Mouse (Mus musculus): ENCODE measurements around the gene Zfp217. TPM values are rescaled to one million over a fixed set of nuclear protein-coding genes. Genes with fewer than 3 reads are reported as not detected.

Gene Zfp217
- total RNA-seq, 2 experiments from 2014 or later, result 3.0 to 3.8 TPM

DNA sequence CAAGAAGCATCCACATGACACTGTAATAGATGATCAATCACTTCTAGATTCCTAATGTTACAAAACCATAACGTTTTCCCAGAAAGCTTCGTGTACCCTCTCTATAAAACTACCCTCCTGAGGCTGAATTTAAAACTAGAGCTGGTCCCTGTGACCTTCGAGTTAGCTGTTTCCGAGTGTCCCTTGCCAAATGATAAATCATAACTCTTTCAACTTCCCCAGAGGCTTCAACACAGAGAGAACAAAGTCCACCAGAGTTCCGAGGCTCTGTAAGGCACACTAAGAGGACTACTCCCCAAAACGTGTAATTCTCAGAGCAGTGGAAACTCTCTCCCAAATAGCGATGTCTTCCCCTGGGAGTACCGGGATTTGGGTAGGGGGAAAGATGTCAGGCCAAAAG is 29.4 kb upstream of the Zfp217 start:
- no peak overlapping the region for H3K4me3 ChIP-seq
- TF ChIP-seq CTCF (conservative IDR thresholded peaks at IDR 0.05), result no peak
- no peak overlapping the region for H3K27ac ChIP-seq
- no peak for DNase-seq (ENCODE audit: low spot score in 2 of 2)

DNA sequence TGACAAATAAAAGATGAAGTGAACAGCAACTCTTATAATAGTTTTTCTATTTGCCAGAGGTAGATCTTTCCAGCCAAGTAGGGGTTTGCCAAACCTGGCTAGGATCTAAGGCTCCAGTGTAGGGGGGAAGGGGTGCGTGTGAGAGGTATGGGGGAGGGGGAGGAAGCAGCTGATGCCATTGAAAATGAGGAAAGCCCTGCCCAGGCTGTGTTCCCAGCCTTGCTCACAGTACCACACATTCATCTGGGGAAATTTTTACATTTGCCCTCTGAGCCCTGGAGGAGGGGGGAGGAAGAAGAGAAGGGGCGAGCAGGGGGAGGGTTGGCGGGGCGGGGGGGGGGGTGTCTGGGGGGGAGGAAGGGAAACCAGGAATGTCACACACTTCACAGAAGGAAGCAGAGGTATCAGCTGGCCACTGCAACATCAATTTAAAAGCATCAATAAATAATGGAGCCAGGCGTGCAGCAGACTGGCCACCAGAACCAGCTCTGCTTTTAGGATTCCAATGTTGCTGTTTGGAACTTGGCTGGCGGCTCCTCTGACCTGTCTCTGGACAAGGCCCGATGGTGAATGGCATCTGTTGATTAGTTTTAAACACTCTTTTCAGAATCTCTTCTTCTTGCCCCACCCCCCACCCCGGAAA is 28.5 kb upstream of the Zfp217 start:
- no peak overlapping the region for H3K4me3 ChIP-seq
- DNase-seq (ENCODE audit: low spot score in 2 of 2), result no peak
- no peak overlapping the region for H3K27ac ChIP-seq
- TF ChIP-seq CTCF (conservative IDR thresholded peaks at IDR 0.05), result no peak

DNA sequence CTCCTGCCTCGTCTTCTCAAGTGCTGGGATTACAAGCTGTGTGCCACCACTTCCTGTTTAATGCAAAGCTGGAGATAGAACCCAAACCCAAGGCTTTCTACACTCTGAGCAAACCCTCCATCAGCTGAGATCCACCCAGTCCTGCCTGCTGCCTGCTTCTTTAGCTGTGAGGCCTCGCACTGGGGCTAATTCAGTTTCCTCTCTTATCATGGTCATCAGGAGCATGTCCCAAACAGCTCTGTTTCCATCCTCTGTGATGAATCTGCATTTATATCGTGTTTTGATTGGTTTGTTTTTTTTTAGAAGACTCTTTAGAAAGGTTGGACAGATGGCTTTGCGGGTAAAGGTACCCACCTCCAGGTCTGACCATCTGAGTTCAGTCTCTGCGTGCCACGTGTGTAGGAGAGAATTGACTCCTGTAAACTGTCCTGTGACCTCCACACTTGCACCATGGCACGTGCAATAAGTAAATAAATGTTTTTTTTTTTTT is 27.8 kb upstream of the Zfp217 start:
- H3K27ac ChIP-seq, result no peak overlapping the region
- no peak for TF ChIP-seq CTCF (conservative IDR thresholded peaks at IDR 0.05)
- H3K4me3 ChIP-seq, result no peak overlapping the region
- no peak for DNase-seq (ENCODE audit: low spot score in 2 of 2)

DNA sequence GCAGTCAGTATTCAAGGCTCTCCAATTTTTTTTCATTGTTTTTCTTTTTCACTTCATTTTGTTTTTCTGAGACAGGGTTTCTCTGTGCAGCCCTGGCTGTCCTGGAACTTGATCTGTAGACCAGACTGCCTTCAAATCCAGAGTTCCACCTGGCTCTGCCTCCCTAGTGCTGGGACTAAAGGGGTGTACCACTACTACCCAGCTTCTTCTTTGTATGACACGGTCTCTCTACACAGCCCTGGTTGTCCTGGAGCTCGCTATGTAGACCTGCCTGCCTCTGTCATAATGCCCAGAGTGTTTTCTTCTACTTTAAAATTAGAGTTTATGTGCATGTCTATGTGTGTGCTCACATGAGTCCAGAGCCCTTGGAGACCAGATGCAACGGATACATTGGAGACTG is 27.3 kb upstream of the Zfp217 start:
- no peak for DNase-seq (ENCODE audit: low spot score in 2 of 2)
- Histone ChIP-seq H3K4me3 (no peak overlapping the region), H3K27ac (no peak overlapping the region)
- TF ChIP-seq CTCF (conservative IDR thresholded peaks at IDR 0.05), result no peak

DNA sequence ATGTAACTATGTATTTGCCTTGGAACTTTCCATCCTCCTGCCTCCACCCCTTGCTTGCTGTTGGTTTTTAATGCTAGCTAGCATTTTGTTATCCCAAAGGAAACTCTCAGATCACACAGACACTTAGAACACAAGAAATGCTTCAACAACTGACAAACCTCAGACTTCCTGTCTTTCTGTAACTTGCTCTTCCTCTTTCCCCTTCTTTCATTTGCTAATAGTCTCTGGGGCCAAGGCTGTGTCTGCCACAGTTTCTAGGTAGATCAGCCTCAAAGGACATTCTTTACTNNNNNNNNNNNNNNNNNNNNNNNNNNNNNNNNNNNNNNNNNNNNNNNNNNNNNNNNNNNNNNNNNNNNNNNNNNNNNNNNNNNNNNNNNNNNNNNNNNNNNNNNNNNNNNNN is 21.2 kb upstream of the Zfp217 start:
- TF ChIP-seq CTCF (conservative IDR thresholded peaks at IDR 0.05), result no peak
- Histone ChIP-seq H3K4me3 (no peak overlapping the region), H3K27ac (no peak overlapping the region)
- no peak for DNase-seq (ENCODE audit: low spot score in 2 of 2)

DNA sequence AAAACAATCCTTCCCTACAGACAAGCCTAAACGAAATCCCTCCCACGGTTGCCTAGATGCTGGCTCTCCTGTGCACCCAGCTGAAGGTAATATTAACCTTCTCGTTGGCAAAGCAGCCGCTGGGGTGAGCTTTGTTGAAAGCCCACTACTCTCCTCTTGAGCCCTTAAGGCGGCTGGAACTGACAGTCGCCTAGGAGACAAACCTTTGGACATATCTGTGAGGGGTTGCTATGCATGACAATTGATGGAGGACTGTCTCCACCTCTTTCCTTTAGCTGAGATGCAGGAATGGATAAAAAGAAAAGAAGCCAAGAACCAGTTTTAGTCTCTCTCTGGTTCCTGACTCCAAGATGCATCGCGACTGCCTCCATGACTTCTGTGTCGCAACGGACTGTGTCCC is 17.7 kb upstream of the Zfp217 start:
- H3K27ac ChIP-seq, result no peak overlapping the region
- no peak overlapping the region for H3K4me3 ChIP-seq
- DNase-seq (ENCODE audit: low spot score in 2 of 2), result no peak
- TF ChIP-seq CTCF (conservative IDR thresholded peaks at IDR 0.05), result no peak

DNA sequence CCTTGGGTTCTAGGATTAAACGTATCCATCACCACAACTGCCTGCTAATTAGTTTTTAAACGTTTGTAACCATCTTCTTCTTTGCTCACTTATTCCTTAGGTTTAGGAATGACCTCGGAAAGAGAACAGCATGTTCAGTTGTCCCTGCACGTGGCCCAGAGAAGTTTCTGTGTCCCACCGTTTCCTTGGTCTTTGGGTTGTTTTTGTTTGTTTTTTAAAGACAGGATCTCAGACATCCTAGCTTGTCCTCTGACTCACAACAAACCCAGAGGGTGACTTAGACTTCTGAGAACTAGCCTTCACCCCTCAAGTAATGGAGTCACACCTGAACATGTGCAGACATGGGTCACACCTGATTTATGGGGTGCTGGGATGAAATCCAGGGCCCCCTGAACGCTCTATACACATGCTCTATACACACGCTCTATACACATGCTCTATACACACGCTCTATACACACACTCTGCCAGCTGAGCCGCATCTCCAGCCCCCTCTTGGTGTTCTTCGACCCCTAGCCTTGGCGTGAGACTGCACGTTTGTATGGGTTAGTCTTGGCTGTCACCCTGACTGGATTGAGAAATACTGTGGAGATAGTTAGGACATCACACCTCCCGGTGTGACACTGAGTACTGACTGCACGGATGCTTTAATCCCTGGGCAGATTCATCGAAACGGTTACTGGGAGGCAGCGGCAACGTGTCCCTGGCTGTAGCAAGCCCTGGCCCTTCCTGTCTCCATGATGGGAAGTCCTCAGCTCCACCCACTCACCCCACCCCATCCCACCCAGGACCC is 16.0 kb upstream of the Zfp217 start:
- no peak for TF ChIP-seq CTCF (conservative IDR thresholded peaks at IDR 0.05)
- DNase-seq (ENCODE audit: low spot score in 2 of 2), result no peak
- Histone ChIP-seq H3K4me3 (no peak overlapping the region), H3K27ac (no peak overlapping the region)

DNA sequence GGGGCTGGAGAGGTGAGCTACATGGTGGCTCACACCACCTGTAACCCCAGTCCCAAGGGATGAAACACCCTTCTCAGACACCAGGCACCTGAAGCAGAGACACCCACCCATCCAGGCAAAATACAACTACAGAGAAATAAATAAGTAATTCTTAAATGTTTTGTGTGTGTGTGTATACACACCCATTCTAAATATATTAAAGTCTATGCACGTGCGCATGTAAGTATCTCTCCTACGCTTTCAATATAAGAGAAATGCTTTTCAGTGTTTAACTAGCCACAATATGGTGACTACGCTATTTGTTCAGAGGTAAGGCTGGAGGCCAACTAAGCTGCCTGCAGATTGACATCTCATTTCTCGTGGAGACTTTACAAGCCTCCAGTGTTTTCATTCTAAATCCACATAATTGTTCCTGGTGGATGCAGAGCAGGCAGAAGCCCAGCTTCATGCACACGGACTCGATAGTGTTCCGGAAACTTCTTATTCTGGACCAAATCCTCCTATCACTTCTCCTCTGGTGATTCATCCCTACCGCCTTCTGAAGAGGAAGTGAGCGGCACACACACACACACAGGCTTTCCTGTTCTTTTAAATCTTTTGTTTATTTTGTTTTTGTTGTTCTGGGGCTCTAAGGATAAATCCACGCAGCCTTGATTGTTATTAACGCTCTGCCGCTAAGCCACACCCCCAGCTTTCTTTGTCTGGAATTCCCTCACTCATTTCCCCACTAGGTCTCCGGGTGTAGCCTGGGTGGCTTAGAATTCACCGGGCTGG is 12.1 kb upstream of the Zfp217 start:
- Histone ChIP-seq H3K27ac (no peak overlapping the region), H3K4me3 (no peak overlapping the region; the same call in 1 of the 2 replicates)
- no peak for DNase-seq (ENCODE audit: low spot score in 2 of 2)
- TF ChIP-seq CTCF (conservative IDR thresholded peaks at IDR 0.05), result no peak

DNA sequence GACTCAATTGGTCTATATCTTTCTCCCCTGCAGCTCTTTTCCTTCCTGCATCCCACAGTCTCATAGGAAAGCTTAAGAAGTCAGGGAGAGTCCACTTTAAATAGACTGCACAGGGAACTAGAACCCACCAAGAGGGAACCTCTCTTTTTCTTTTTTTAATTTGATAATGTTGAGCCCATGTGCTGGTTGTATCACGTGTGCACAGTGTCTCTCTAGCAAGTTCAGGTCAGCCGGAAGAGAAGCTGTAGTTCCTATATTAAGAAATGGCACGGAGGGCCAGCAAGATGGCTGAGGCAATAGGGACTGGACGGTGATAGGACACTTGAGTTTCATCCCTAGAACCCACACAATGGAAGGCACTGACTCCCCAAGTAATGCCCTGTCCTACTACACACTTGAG is 11.1 kb upstream of the Zfp217 start:
- no peak for DNase-seq (ENCODE audit: low spot score in 2 of 2)
- Histone ChIP-seq H3K27ac (no peak overlapping the region), H3K4me3 (no peak overlapping the region)
- no peak for TF ChIP-seq CTCF (conservative IDR thresholded peaks at IDR 0.05)

DNA sequence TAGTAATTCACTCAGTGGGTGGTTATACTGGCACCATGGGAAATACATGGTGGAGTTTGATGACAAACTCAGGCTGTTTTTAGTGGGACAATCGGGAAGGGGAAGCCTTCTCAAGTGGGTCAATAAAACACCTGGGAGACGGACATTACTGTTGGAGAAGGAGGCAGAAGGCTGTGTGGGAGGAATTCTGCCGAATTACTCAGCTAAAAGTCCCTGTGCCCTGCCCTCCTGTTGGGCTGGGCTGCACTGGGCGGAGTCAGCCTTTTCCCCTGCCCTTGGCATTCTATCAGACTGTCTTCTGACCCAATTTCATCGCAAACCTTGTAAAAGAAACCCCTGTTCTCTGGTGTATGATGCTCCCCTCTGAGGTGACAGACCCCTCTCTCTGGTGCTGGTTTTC is 10.3 kb upstream of the Zfp217 start:
- no peak for DNase-seq (ENCODE audit: low spot score in 2 of 2)
- no peak overlapping the region for H3K27ac ChIP-seq

DNA sequence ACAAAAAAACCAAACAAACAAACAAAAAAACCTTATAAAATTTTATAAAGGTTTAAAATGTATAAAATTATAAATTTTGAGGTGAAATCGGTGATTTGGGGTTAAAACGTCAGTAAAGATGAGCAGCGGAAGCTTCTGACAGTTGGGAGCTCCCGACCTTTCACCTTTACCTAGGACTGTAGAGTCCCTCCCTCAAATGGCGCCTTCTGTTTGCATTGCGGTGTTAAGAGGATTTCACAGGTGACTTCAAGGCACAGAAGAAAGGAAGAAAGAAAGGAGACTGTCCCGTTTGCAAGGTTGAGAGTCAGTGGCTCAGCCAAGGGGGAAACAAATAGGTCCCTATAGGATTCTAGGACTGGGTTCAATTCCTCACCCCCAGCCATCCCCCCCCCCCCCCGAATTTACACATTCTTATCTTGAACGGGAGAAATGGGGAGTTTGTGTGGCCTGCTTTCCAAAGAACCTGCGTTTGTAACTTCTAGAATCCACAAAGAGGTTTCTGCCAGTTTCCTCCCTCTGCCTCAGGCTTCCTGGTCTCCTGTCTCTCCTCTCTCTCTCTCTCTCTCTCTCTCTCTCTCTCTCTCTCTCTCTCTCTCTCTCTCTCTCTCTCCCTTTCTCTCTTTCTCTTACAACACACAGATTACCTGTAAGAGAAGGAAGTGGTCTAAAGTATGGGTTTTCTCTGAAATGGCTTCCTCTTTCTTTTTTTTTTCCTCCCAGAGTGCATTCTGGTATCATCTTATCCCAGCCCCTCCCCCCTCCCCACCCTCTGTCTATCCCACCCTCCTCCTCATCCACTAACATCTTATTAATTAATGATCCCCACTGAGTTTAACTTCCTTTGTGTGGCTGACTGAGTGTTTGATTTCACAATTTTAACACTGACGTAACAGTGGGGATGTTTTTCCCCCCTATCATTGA is 9.6 kb upstream of the Zfp217 start:
- H3K4me3 ChIP-seq, result no peak overlapping the region
- no peak overlapping the region for H3K27ac ChIP-seq
- no peak for TF ChIP-seq CTCF (conservative IDR thresholded peaks at IDR 0.05)
- no peak for DNase-seq (ENCODE audit: low spot score in 2 of 2)

More for the DNA sequence above, 10.3 kb upstream of the Zfp217 start:
- TF ChIP-seq CTCF (conservative IDR thresholded peaks at IDR 0.05), result no peak
- no peak overlapping the region for H3K4me3 ChIP-seq

DNA sequence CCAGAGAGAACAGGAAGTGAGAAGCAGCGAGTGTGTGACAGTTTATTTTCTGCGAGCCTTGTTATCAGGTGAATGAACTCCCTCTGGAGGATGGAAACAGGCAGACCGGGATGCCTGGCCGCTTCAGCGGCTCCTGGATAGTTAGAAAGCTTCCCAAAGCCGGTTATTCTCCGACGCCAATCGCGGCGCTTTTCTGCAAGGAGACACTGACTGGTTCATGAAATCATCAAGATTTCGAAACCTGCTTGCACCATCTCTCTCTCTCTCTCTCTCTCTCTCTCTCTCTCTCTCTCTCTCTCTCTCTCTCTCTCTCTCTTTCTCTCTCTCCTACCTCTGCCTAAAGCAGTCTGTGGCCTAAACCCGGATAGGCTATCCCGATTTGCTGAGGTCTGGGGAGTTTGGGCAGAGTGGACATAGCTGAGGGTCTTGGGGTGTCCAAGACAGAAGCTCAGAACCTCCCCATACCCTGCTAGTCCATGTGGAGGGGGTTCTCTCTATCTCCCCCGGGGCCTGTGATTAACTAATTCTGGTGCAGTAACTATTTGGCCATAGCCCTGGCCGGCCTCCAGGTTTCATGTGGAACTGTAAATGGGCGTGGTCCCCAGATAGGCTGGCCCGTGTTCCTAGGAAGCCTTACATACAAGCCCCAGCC is 7.3 kb upstream of the Zfp217 start:
- TF ChIP-seq CTCF (conservative IDR thresholded peaks at IDR 0.05), result peak; percentile 56
- Histone ChIP-seq H3K27ac (peak overlapping the region; percentile 36; the same call in 1 of the 2 replicates), H3K4me3 (peak overlapping the region; percentile 34)
- no peak for DNase-seq (ENCODE audit: low spot score in 2 of 2)
